Mouse (Mus musculus) gonadal fat pad, adult 2 months (tissue): ENCODE data around the gene Cdc45. TPM values are rescaled to one million over a fixed set of nuclear protein-coding genes. Genes with fewer than 3 reads are reported as not detected.

Experiments used
- DNase-seq: peaks from one replicate; pipeline ENCODE4 v3.0.0-alpha.2; 2012; ENCODE audit warnings: low read depth
- polyA plus RNA-seq: library from polyadenylated mRNA; depleted of rRNA; stranded (reverse); fragments of >200 nt; gene quantifications from 2 replicates; pipeline ENCODE4 v1.2.3, GENCODE M21; 2012

Cdc45 gene
- polyA plus RNA-seq, 1 experiment = 9.1 TPM

GRCm38 (mm10) chr16:18788627-18789406 lies 23.0 kb downstream of the Cdc45 start:
- no peak for DNase-seq

GRCm38 (mm10) chr16:18786652-18787051 lies 25.1 kb downstream of the Cdc45 start:
- no peak for DNase-seq

- DNase-seq = no peak
Observed at GRCm38 (mm10) chr16:18785485-18785884, 26.3 kb downstream of the Cdc45 start.

- no peak for DNase-seq
Observed at GRCm38 (mm10) chr16:18785025-18785424, 26.8 kb downstream of the Cdc45 start.

- no peak for DNase-seq
Observed at GRCm38 (mm10) chr16:18781810-18782209, 30.0 kb downstream of the Cdc45 start.

GRCm38 (mm10) chr16:18778461-18778860 lies 33.3 kb downstream of the Cdc45 start:
- DNase-seq = no peak

- DNase-seq = no peak
Observed at GRCm38 (mm10) chr16:18777101-18778080, 34.4 kb downstream of the Cdc45 start.

GRCm38 (mm10) chr16:18776556-18777100 lies 35.2 kb downstream of the Cdc45 start, which contains the start of gene Cldn5:
Gene Cldn5, plus strand, starts transcription at chr16:18776847.
- no peak for DNase-seq

GRCm38 (mm10) chr16:18775621-18776555 lies 35.9 kb downstream of the Cdc45 start:
- no peak for DNase-seq

- no peak for DNase-seq
Observed at GRCm38 (mm10) chr16:18773936-18774335, 37.9 kb downstream of the Cdc45 start.

GRCm38 (mm10) chr16:18769501-18769900 lies 42.3 kb downstream of the Cdc45 start:
- DNase-seq = no peak

- DNase-seq = no peak
Observed at GRCm38 (mm10) chr16:18766390-18766789, 45.4 kb downstream of the Cdc45 start.

- DNase-seq = no peak
Observed at GRCm38 (mm10) chr16:18762960-18763359, 48.8 kb downstream of the Cdc45 start.

- DNase-seq = no peak
Observed at GRCm38 (mm10) chr16:18761734-18762133, 50.1 kb downstream of the Cdc45 start.

- DNase-seq = no peak
Observed at GRCm38 (mm10) chr16:18751885-18752499, 59.8 kb downstream of the Cdc45 start.

- no peak for DNase-seq
Observed at GRCm38 (mm10) chr16:18751101-18751500, 60.7 kb downstream of the Cdc45 start.

GRCm38 (mm10) chr16:18746268-18747122 lies 65.3 kb downstream of the Cdc45 start:
- no peak for DNase-seq

GRCm38 (mm10) chr16:18738303-18738702 lies 73.5 kb downstream of the Cdc45 start:
- DNase-seq = no peak

- no peak for DNase-seq
Observed at GRCm38 (mm10) chr16:18733100-18733956, 78.5 kb downstream of the Cdc45 start.
